Mouse (Mus musculus): ENCODE results near the gene Lbp. TPM values are rescaled to one million over a fixed set of nuclear protein-coding genes. Genes with fewer than 3 reads are reported as not detected.

The Lbp gene
- polyA plus RNA-seq, 1 experiment from 2014 or later, result 5.2 TPM

GRCm38 (mm10) chr2:158313089-158313488 is 6.8 kb downstream of the Lbp start:
- 64% methylated on average over 1 of the region's 1 CpGs for WGBS
- no peak for ATAC-seq (ENCODE audit: low read depth)
- Histone ChIP-seq H3K4me1 (replicated peaks) (peaks cover 8% of the 10 kb centered on the region; the same call in 1 of the 2 replicates), H3K36me3 (no peaks in the 10 kb centered on the region), H3K4me2 (no peak overlapping the region), H3K27ac (replicated peaks) (no peak overlapping the region), H3K9me3 (no peaks in the 10 kb centered on the region), H3K9ac (no peak overlapping the region), H3K27me3 (no peaks in the 10 kb centered on the region), H3K4me3 (no peak overlapping the region)

- ATAC-seq (ENCODE audit: low read depth), result no peak
- no peaks in the 10 kb centered on the region for H3K27me3 ChIP-seq
- WGBS, result 74% methylated on average over 8 of the region's 8 CpGs
Observed at GRCm38 (mm10) chr2:158316371-158316770, 10.1 kb downstream of the Lbp start.

GRCm38 (mm10) chr2:158317026-158317425 is 10.7 kb downstream of the Lbp start:
- H3K4me1 ChIP-seq (replicated peaks), result peaks cover 8% of the 10 kb centered on the region; the same call in 1 of the 2 replicates
- H3K4me3 ChIP-seq, result no peak overlapping the region
- ATAC-seq (ENCODE audit: low read depth), result peak; percentile 72
- no peaks in the 10 kb centered on the region for H3K27me3 ChIP-seq
- 11% methylated on average over 5 of the region's 5 CpGs for WGBS
- no peak overlapping the region for H3K27ac ChIP-seq (replicated peaks)
- H3K9me3 ChIP-seq, result no peaks in the 10 kb centered on the region
- H3K4me2 ChIP-seq, result no peak overlapping the region
- H3K9ac ChIP-seq, result no peak overlapping the region
- H3K36me3 ChIP-seq, result no peaks in the 10 kb centered on the region

More at GRCm38 (mm10) chr2:158316371-158316770, 10.1 kb downstream of the Lbp start:
- Histone ChIP-seq H3K4me3 (no peak overlapping the region), H3K4me2 (no peak overlapping the region), H3K36me3 (no peaks in the 10 kb centered on the region), H3K9me3 (no peaks in the 10 kb centered on the region), H3K4me1 (replicated peaks) (peaks cover 8% of the 10 kb centered on the region; the same call in 1 of the 2 replicates), H3K27ac (replicated peaks) (no peak overlapping the region), H3K9ac (no peak overlapping the region)

- no peaks in the 10 kb centered on the region for H3K27me3 ChIP-seq
- H3K9ac ChIP-seq, result no peak overlapping the region
- WGBS, result 92% methylated on average over 6 of the region's 6 CpGs
- H3K4me1 ChIP-seq (replicated peaks), result peaks cover 22% of the 10 kb centered on the region
- H3K27ac ChIP-seq (replicated peaks), result no peak overlapping the region
- H3K36me3 ChIP-seq, result no peaks in the 10 kb centered on the region
- no peak overlapping the region for H3K4me3 ChIP-seq
- H3K9me3 ChIP-seq, result no peaks in the 10 kb centered on the region
- H3K4me2 ChIP-seq, result no peak overlapping the region
- ATAC-seq (ENCODE audit: low read depth), result no peak
Observed at GRCm38 (mm10) chr2:158321596-158321995, 15.3 kb downstream of the Lbp start.

GRCm38 (mm10) chr2:158322845-158323244 is 16.6 kb downstream of the Lbp start:
- H3K4me1 ChIP-seq (replicated peaks), result peaks cover 14% of the 10 kb centered on the region

GRCm38 (mm10) chr2:158324531-158325190 is 18.4 kb downstream of the Lbp start:
- peaks cover 14% of the 10 kb centered on the region for H3K4me1 ChIP-seq (replicated peaks)
- WGBS, result 60% methylated on average over 10 of the region's 10 CpGs
- H3K4me2 ChIP-seq, result 0 out of 2 replicates have a peak overlapping the region, but pooled peaks have one; percentile 14
- no peak overlapping the region for H3K9ac ChIP-seq
- ATAC-seq (ENCODE audit: low read depth), result peak; percentile 81
- H3K9me3 ChIP-seq, result no peaks in the 10 kb centered on the region
- no peak overlapping the region for H3K4me3 ChIP-seq
- H3K27ac ChIP-seq (replicated peaks), result 0 out of 2 replicates have a peak overlapping the region, but pooled peaks have one; percentile 7
- no peaks in the 10 kb centered on the region for H3K36me3 ChIP-seq
- no peaks in the 10 kb centered on the region for H3K27me3 ChIP-seq

More at GRCm38 (mm10) chr2:158322845-158323244, 16.6 kb downstream of the Lbp start:
- Histone ChIP-seq H3K9me3 (no peaks in the 10 kb centered on the region), H3K4me3 (no peak overlapping the region), H3K9ac (no peak overlapping the region), H3K27me3 (no peaks in the 10 kb centered on the region), H3K36me3 (no peaks in the 10 kb centered on the region), H3K4me2 (no peak overlapping the region), H3K27ac (replicated peaks) (no peak overlapping the region)
- WGBS, result 70% methylated on average over 3 of the region's 3 CpGs
- ATAC-seq (ENCODE audit: low read depth), result no peak

- Histone ChIP-seq H3K9me3 (no peaks in the 10 kb centered on the region), H3K27ac (replicated peaks) (0 out of 2 replicates have a peak overlapping the region, but pooled peaks have one; percentile 7), H3K4me2 (no peak overlapping the region), H3K4me3 (no peak overlapping the region), H3K4me1 (replicated peaks) (peaks cover 14% of the 10 kb centered on the region), H3K36me3 (no peaks in the 10 kb centered on the region), H3K9ac (no peak overlapping the region), H3K27me3 (no peaks in the 10 kb centered on the region)
- WGBS, result 39% methylated on average over 8 of the region's 8 CpGs
- ATAC-seq (ENCODE audit: low read depth), result peak; percentile 71
Observed at GRCm38 (mm10) chr2:158325609-158326008, 19.3 kb downstream of the Lbp start.

GRCm38 (mm10) chr2:158334356-158334755 is 28.1 kb downstream of the Lbp start:
- Histone ChIP-seq H3K27me3 (no peaks in the 10 kb centered on the region), H3K9ac (no peak overlapping the region), H3K9me3 (no peaks in the 10 kb centered on the region), H3K4me1 (replicated peaks) (peaks cover 30% of the 10 kb centered on the region), H3K27ac (replicated peaks) (no peak overlapping the region), H3K4me2 (no peak overlapping the region), H3K36me3 (no peaks in the 10 kb centered on the region), H3K4me3 (no peak overlapping the region)
- ATAC-seq (ENCODE audit: low read depth), result no peak
- WGBS, result 89% methylated on average over 13 of the region's 13 CpGs

- Histone ChIP-seq H3K27ac (replicated peaks) (peak overlapping the region; percentile 76), H3K4me2 (no peak overlapping the region), H3K4me3 (no peak overlapping the region), H3K9me3 (no peaks in the 10 kb centered on the region), H3K9ac (no peak overlapping the region), H3K27me3 (no peaks in the 10 kb centered on the region), H3K36me3 (no peaks in the 10 kb centered on the region), H3K4me1 (replicated peaks) (peaks cover 32% of the 10 kb centered on the region)
- ATAC-seq (ENCODE audit: low read depth), result peak; percentile 59
- WGBS, result 31% methylated on average over 10 of the region's 10 CpGs
Observed at GRCm38 (mm10) chr2:158337698-158338097, 31.4 kb downstream of the Lbp start.

GRCm38 (mm10) chr2:158339948-158340564 is 33.8 kb downstream of the Lbp start:
- Histone ChIP-seq H3K27ac (replicated peaks) (peak overlapping the region; percentile 54), H3K4me3 (no peak overlapping the region), H3K4me2 (no peak overlapping the region), H3K9me3 (no peaks in the 10 kb centered on the region), H3K9ac (no peak overlapping the region), H3K27me3 (no peaks in the 10 kb centered on the region), H3K36me3 (no peaks in the 10 kb centered on the region), H3K4me1 (replicated peaks) (peaks cover 32% of the 10 kb centered on the region)
- 38% methylated on average over 11 of the region's 11 CpGs for WGBS
- 0 out of 2 replicates have a peak, but pooled peaks have one; percentile 33 for ATAC-seq (ENCODE audit: low read depth)

- Histone ChIP-seq H3K9ac (no peak overlapping the region), H3K27ac (replicated peaks) (no peak overlapping the region), H3K4me1 (replicated peaks) (peaks cover 22% of the 10 kb centered on the region), H3K4me2 (no peak overlapping the region), H3K9me3 (no peaks in the 10 kb centered on the region), H3K4me3 (no peak overlapping the region), H3K27me3 (no peaks in the 10 kb centered on the region), H3K36me3 (no peaks in the 10 kb centered on the region)
- ATAC-seq (ENCODE audit: low read depth), result no peak
- WGBS, result 71% methylated on average over 2 of the region's 2 CpGs
Observed at GRCm38 (mm10) chr2:158341324-158341723, 35.0 kb downstream of the Lbp start.

GRCm38 (mm10) chr2:158343495-158343894 is 37.2 kb downstream of the Lbp start:
- Histone ChIP-seq H3K9me3 (no peaks in the 10 kb centered on the region), H3K27me3 (no peaks in the 10 kb centered on the region), H3K27ac (replicated peaks) (peak overlapping the region; percentile 71), H3K4me2 (no peak overlapping the region), H3K4me3 (no peak overlapping the region), H3K36me3 (no peaks in the 10 kb centered on the region), H3K9ac (no peak overlapping the region), H3K4me1 (replicated peaks) (peaks cover 4% of the 10 kb centered on the region; the same call in 1 of the 2 replicates)
- peak; percentile 29; the same call in 1 of the 2 replicates for ATAC-seq (ENCODE audit: low read depth)
- WGBS, result 30% methylated on average over 5 of the region's 5 CpGs
